Mouse (Mus musculus): ENCODE measurements around the gene Fhit. TPM values are rescaled to one million over a fixed set of nuclear protein-coding genes. Genes with fewer than 3 reads are reported as not detected.

Gene Fhit
- polyA plus RNA-seq, 1 experiment, result 6.7 TPM

- Histone ChIP-seq H3K4me3 (ENCODE audit: insufficient read depth, low read depth, low read length) (no peak overlapping the region), H3K4me1 (ENCODE audit: control insufficient read depth, insufficient read depth, insufficient read length, low read length) (no peaks in the 10 kb centered on the region), H3K27ac (replicated peaks; ENCODE audit: low read depth, low read length) (no peak overlapping the region)
Observed at GRCm38 (mm10) chr14:10305286-10305685, 856.5 kb downstream of the Fhit start.

- Histone ChIP-seq H3K4me1 (ENCODE audit: control insufficient read depth, insufficient read depth, insufficient read length, low read length) (no peaks in the 10 kb centered on the region), H3K27ac (replicated peaks; ENCODE audit: low read depth, low read length) (no peak overlapping the region), H3K4me3 (ENCODE audit: insufficient read depth, low read depth, low read length) (no peak overlapping the region)
Observed at GRCm38 (mm10) chr14:10301497-10301896, 860.3 kb downstream of the Fhit start.

DNA sequence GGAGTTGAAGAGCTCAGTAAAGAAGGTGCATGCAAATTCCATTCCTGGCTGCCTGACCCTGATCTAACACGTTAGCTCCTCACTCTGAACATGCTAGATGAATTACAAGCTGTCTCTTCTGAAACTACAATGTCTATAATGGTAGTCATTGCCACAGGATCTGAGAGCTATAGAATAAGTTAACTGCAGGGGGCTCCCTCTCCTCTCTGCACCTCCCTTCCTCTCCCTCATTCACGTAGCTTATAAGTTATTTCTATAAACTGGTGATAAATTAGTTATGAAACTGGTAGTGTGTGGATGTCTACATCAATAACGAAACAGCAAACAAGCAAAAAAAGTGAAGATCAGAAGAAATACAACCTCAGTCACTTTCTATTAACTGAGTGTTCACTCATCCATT is 860.9 kb downstream of the Fhit start:
- Histone ChIP-seq H3K27ac (replicated peaks; ENCODE audit: low read depth, low read length) (no peak overlapping the region), H3K4me3 (ENCODE audit: insufficient read depth, low read depth, low read length) (no peak overlapping the region), H3K4me1 (ENCODE audit: control insufficient read depth, insufficient read depth, insufficient read length, low read length) (no peaks in the 10 kb centered on the region)

DNA sequence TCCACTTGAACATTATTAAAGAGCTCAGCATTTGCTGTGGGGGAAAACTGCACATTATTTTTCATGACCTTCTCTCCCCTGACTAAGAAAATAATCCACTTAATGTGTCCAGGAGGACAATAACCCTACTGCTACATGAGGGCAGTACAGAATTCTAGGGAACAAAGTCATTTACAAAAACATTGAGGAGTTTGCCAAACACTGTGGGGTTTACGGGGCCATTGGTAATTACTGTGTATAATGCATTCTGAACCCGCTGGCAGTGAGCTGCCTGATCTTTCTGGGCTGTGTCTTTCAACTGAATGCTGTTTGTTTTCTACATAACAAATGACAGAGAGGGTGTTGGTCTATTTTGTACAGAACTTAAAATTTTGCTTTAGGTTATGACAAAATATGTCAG is 862.8 kb downstream of the Fhit start:
- no peaks in the 10 kb centered on the region for H3K4me1 ChIP-seq (ENCODE audit: control insufficient read depth, insufficient read depth, insufficient read length, low read length)
- no peak overlapping the region for H3K4me3 ChIP-seq (ENCODE audit: insufficient read depth, low read depth, low read length)

DNA sequence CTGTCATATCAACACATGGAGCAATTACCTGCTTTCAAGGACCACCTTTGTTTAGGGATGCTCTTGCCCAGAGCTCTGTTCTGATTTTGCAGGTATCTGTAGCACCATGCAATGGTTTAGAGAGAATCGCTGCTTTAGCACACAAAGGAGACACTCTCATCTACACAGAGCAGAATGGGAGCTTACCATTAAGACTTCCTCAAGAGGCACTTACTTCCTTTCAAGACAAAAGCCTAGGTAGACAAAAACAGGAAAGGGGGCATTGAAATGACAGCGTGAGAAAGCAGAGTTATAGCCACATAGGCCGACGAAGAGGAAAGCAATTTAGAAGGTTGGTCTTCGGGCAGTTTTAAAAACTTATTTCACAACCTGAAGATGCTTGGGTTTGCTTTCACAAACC is 872.8 kb downstream of the Fhit start:
- no peak overlapping the region for H3K4me3 ChIP-seq (ENCODE audit: insufficient read depth, low read depth, low read length)
- no peak overlapping the region for H3K27ac ChIP-seq (replicated peaks; ENCODE audit: low read depth, low read length)

More for the DNA sequence above, 862.8 kb downstream of the Fhit start:
- no peak overlapping the region for H3K27ac ChIP-seq (replicated peaks; ENCODE audit: low read depth, low read length)

GRCm38 (mm10) chr14:10286027-10286426 is 875.8 kb downstream of the Fhit start:
- no peaks in the 10 kb centered on the region for H3K4me1 ChIP-seq (ENCODE audit: control insufficient read depth, insufficient read depth, insufficient read length, low read length)

More for the DNA sequence above, 872.8 kb downstream of the Fhit start:
- H3K4me1 ChIP-seq (ENCODE audit: control insufficient read depth, insufficient read depth, insufficient read length, low read length), result no peaks in the 10 kb centered on the region

GRCm38 (mm10) chr14:10228708-10229107 is 933.1 kb downstream of the Fhit start:
- Histone ChIP-seq H3K4me3 (ENCODE audit: insufficient read depth, low read depth, low read length) (no peak overlapping the region), H3K27ac (replicated peaks; ENCODE audit: low read depth, low read length) (no peak overlapping the region), H3K4me1 (ENCODE audit: control insufficient read depth, insufficient read depth, insufficient read length, low read length) (no peaks in the 10 kb centered on the region)

More at GRCm38 (mm10) chr14:10286027-10286426, 875.8 kb downstream of the Fhit start:
- Histone ChIP-seq H3K4me3 (ENCODE audit: insufficient read depth, low read depth, low read length) (no peak overlapping the region), H3K27ac (replicated peaks; ENCODE audit: low read depth, low read length) (no peak overlapping the region)

DNA sequence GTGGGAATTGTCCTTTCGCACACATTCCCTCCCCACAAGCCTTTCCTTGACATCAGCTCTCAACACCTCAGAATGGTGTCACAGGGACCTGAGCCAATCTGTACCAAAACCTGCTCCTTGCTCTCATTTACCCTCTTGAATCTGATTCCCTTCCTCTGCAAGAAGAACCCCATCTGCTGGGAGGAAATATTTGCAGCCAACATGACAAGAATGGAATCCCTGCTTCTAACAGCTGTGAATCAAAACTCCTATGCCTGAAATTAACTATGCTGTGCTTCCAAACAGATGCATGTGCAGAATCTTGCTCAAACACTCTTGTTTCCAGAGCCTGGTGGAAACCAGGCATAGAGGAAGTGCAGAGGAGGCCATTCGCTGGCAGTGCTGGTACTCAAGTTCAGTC is 940.0 kb downstream of the Fhit start:
- Histone ChIP-seq H3K4me1 (ENCODE audit: control insufficient read depth, insufficient read depth, insufficient read length, low read length) (no peaks in the 10 kb centered on the region), H3K27ac (replicated peaks; ENCODE audit: low read depth, low read length) (no peak overlapping the region), H3K4me3 (ENCODE audit: insufficient read depth, low read depth, low read length) (no peak overlapping the region)

DNA sequence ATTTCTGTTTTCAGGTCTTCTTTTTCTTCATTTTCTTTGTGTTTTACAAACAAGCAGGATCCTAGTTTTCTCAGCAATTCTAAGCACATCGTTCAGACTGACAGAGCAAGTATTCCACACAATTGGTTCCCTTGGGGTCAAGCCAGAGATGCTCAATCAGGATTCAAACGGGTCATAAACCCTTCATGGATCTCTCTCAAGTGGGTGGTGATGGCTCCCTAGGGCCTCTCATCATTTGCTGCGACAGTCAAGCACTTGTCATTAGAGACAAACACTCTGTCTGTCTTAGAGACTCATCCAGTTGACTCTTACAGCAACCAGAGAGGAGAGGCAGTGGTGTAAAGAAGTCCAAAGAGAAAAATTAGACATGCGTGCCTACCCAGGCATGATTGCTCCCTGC is 948.6 kb downstream of the Fhit start:
- Histone ChIP-seq H3K4me3 (ENCODE audit: insufficient read depth, low read depth, low read length) (no peak overlapping the region), H3K4me1 (ENCODE audit: control insufficient read depth, insufficient read depth, insufficient read length, low read length) (no peaks in the 10 kb centered on the region), H3K27ac (replicated peaks; ENCODE audit: low read depth, low read length) (no peak overlapping the region)

DNA sequence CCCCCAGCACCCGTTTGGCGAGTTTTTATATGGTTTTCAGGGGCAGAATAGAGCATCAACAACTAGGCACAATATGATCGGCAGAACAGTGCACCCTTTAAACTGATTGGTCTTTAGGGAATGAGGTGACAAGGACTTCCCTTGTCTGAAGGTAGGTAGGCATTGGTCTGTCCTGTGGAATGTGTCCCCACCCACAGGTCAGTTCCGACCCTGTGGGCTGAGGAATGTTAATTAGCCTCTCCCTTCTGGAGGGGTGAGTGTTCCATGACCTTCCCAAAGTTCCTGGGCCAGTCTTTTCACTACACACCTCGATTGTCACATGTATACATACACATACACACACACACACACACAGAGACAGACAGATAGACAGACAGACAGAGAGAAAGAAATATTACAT is 950.7 kb downstream of the Fhit start:
- Histone ChIP-seq H3K4me1 (ENCODE audit: control insufficient read depth, insufficient read depth, insufficient read length, low read length) (no peaks in the 10 kb centered on the region), H3K4me3 (ENCODE audit: insufficient read depth, low read depth, low read length) (no peak overlapping the region), H3K27ac (replicated peaks; ENCODE audit: low read depth, low read length) (no peak overlapping the region)

GRCm38 (mm10) chr14:10209007-10209406 is 952.8 kb downstream of the Fhit start:
- Histone ChIP-seq H3K27ac (replicated peaks; ENCODE audit: low read depth, low read length) (no peak overlapping the region), H3K4me1 (ENCODE audit: control insufficient read depth, insufficient read depth, insufficient read length, low read length) (no peaks in the 10 kb centered on the region), H3K4me3 (ENCODE audit: insufficient read depth, low read depth, low read length) (no peak overlapping the region)

DNA sequence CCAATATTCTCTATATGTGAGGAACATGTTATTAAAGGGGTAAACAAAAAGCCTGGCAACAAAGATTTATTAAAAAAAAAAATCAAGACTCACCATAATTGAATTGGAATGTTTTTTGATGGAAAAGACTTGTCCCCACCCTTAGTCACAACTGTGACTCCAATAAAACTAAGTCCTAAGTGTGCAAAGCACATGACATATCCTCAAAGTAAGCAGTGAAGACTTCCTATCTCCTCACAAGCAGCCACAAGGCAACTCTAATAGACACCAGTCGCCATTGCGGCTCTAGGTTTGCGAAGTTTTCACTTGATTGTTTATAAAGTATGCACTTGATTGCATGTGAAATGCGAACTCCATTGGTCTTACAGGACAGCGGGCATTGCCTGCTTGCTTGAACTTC is 956.1 kb downstream of the Fhit start:
- no peak overlapping the region for H3K27ac ChIP-seq (replicated peaks; ENCODE audit: low read depth, low read length)
- no peak overlapping the region for H3K4me3 ChIP-seq (ENCODE audit: insufficient read depth, low read depth, low read length)
- H3K4me1 ChIP-seq (ENCODE audit: control insufficient read depth, insufficient read depth, insufficient read length, low read length), result no peaks in the 10 kb centered on the region

- Histone ChIP-seq H3K4me3 (ENCODE audit: insufficient read depth, low read depth, low read length) (no peak overlapping the region), H3K27ac (replicated peaks; ENCODE audit: low read depth, low read length) (no peak overlapping the region), H3K4me1 (ENCODE audit: control insufficient read depth, insufficient read depth, insufficient read length, low read length) (no peaks in the 10 kb centered on the region)
Observed at GRCm38 (mm10) chr14:10205290-10205689, 956.5 kb downstream of the Fhit start.

DNA sequence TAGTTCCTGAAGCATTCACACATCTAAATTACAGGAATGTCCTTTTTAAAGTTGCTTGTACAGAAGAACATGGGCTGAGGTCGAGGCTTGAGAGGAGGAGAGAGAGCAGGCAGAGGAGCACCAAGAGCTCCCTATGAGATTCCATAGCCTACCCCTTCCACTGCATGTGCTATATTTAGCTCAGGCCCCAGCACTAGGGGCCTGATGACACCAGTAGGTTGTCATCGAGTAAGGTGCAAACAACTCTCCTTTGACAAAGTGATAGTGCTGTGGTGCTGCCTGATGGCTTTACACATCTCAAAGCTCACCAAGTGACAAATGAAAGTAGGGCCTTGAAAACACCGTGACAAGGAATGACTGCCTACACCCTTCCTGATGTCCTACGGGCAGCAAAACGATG is 967.7 kb downstream of the Fhit start:
- H3K27ac ChIP-seq (replicated peaks; ENCODE audit: low read depth, low read length), result no peak overlapping the region
- no peak overlapping the region for H3K4me3 ChIP-seq (ENCODE audit: insufficient read depth, low read depth, low read length)
- no peaks in the 10 kb centered on the region for H3K4me1 ChIP-seq (ENCODE audit: control insufficient read depth, insufficient read depth, insufficient read length, low read length)

DNA sequence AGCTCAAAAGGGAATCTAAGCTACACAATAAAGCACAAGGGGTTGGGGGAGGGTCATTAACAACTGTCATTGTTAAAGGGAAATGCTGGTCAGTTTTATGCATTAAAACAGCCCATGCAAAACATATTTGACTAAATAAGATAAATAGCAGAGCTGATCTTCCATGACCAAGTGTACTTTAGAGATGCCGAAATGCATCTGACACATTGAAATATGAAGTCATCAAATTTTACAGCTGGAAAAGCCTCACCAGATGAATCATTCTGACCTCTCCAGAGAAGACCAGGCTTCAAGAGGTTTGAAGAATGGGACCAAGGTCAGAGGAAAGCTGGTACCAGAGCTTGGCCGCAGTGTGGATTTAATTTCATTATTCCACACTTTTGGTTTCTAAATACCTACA is 990.1 kb downstream of the Fhit start:
- H3K4me3 ChIP-seq (ENCODE audit: insufficient read depth, low read depth, low read length), result no peak overlapping the region
- H3K4me1 ChIP-seq (ENCODE audit: control insufficient read depth, insufficient read depth, insufficient read length, low read length), result no peaks in the 10 kb centered on the region
- H3K27ac ChIP-seq (replicated peaks; ENCODE audit: low read depth, low read length), result no peak overlapping the region

GRCm38 (mm10) chr14:10166641-10167429 is 995.0 kb downstream of the Fhit start:
- no peak overlapping the region for H3K4me3 ChIP-seq (ENCODE audit: insufficient read depth, low read depth, low read length)
- no peaks in the 10 kb centered on the region for H3K4me1 ChIP-seq (ENCODE audit: control insufficient read depth, insufficient read depth, insufficient read length, low read length)
- H3K27ac ChIP-seq (replicated peaks; ENCODE audit: low read depth, low read length), result no peak overlapping the region
